Mouse (Mus musculus): ENCODE data around the gene Sh2b2.

GRCm38 (mm10) chr5:136248441-136248840, 2.1 kb upstream of the Sh2b2 start:
- TF ChIP-seq CTCF (IDR thresholded peaks at IDR 0.05; ENCODE audit: control insufficient read depth, insufficient read depth, insufficient read length), result no peak
- no peak for TF ChIP-seq CEBPB (IDR thresholded peaks at IDR 0.05; ENCODE audit: low read depth)
- TF ChIP-seq USF1 (IDR thresholded peaks at IDR 0.05; ENCODE audit: low read depth), result no peak
- TF ChIP-seq MAX (IDR thresholded peaks at IDR 0.05), result no peak
- no peak for TF ChIP-seq MYOD1 (IDR thresholded peaks at IDR 0.05; ENCODE audit: control insufficient read depth, insufficient read length, low read depth)

All from C2C12 (cell line).